Comparison of ENCODE assay signal across 15 mouse cellular contexts in genomic region chr1:157003034-157003433, GRCm38 (mm10).
"Had no signal": no experiment of that assay in that cellular context is flagged by ENCODE, and none has a peak within 500 bp of the region (broad histone marks: within the 10 kb centered on the region; RNA-seq: fewer than 3 reads in every experiment).

No protein-coding gene starts in this region.

- H3K27ac ChIP-seq: kidney, embryonic 15.5 days; limb, embryonic 12.5 days had no signal

- H3K27me3 ChIP-seq: kidney, embryonic 15.5 days; limb, embryonic 12.5 days had no signal

- H3K9me3 ChIP-seq: kidney, embryonic 15.5 days; limb, embryonic 12.5 days had no signal

- H3K36me3 ChIP-seq: kidney, embryonic 15.5 days; limb, embryonic 12.5 days had no signal

- H3K4me3 ChIP-seq: kidney, embryonic 15.5 days; limb, embryonic 12.5 days had no signal

- DNase-seq: kidney, adult 2 months; kidney, postnatal 14 days; lung, embryonic 14.5 days; lung, postnatal 10 days; lung, postnatal 4 days; right cerebral cortex, adult 18-20 months; right cerebral cortex, postnatal 25 days; thymus, adult 18-20 months; thymus, postnatal 14 days had no signal

- H3K9ac ChIP-seq: kidney, embryonic 15.5 days; limb, embryonic 12.5 days; lung, embryonic 14.5 days had no signal

- H3K4me2 ChIP-seq: kidney, embryonic 15.5 days; limb, embryonic 12.5 days; liver, embryonic 11.5 days; lung, embryonic 14.5 days; midbrain, embryonic 11.5 days had no signal

- ATAC-seq: intestine, embryonic 16.5 days; midbrain, embryonic 16.5 days had no signal
